Mouse (Mus musculus): ENCODE data around the gene Rasgef1a.
A peak's percentile ranks its signal among the peaks of the same experiment; 100 is the strongest.

Rasgef1a gene

GRCm38 (mm10) chr6:118010756-118011615, at the start of gene Rasgef1a:
Gene Rasgef1a (plus strand): TSS chr6:118011438.
- peak; percentile 34 for DNase-seq

GRCm38 (mm10) chr6:117963201-117963600, 48.0 kb upstream of the Rasgef1a start:
- DNase-seq, result no peak

- peak; percentile 47 for DNase-seq
Observed at GRCm38 (mm10) chr6:117966729-117967128, 44.5 kb upstream of the Rasgef1a start.

DNA sequence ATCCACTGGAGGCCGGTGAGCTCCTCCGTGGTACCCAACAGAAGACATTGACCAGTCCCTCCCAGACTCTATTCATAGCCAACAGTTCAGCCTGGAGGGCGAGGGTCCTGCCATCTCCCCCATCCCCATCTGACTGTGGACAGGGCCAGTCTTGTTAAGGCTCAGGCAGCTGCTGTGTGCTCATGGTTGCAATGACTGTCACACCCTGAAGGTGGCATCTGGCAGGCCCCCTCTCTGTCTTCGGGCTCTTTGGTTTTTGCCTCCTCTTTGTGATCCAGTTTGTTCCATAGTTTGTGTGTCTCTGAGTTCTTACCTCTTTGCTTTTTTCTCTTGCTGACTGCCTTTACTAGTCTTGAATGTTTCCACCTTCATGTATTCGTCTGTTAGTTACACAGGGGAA, 24.1 kb upstream of the Rasgef1a start:
- no peak for DNase-seq

- DNase-seq, result peak; percentile 63
Observed at GRCm38 (mm10) chr6:117989209-117989608, 22.0 kb upstream of the Rasgef1a start.

- peak; percentile 66 for DNase-seq
Observed at GRCm38 (mm10) chr6:117990649-117991048, 20.6 kb upstream of the Rasgef1a start.

DNA sequence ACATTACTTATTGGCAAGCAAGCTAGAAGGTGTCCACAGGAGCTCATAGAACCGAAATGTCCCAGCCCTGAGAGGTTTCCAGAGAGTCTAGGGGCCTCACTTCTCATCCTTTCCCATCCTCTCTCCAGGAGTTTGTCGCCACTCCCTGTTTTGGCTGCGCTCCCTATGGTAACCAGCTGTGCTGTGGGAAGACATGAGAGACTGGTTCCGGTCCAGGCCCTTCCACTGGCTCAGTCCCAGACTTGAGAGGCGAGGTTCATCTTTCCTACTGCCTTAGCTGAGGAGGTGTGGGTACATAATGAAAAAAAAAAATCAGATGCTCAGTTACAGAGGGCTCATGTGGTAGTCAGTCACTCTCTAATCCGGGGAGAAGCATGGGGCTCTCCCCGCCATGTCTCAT, 19.9 kb upstream of the Rasgef1a start:
- peak; percentile 70 for DNase-seq

GRCm38 (mm10) chr6:117991928-117992327, 19.3 kb upstream of the Rasgef1a start:
- DNase-seq, result no peak

GRCm38 (mm10) chr6:117995168-117995567, 16.1 kb upstream of the Rasgef1a start:
- DNase-seq, result peak; percentile 81

GRCm38 (mm10) chr6:118001272-118001671, 10.0 kb upstream of the Rasgef1a start:
- DNase-seq, result peak; percentile 56

- DNase-seq, result peak; percentile 53
Observed at GRCm38 (mm10) chr6:118007302-118007701, 3.9 kb upstream of the Rasgef1a start.

DNA sequence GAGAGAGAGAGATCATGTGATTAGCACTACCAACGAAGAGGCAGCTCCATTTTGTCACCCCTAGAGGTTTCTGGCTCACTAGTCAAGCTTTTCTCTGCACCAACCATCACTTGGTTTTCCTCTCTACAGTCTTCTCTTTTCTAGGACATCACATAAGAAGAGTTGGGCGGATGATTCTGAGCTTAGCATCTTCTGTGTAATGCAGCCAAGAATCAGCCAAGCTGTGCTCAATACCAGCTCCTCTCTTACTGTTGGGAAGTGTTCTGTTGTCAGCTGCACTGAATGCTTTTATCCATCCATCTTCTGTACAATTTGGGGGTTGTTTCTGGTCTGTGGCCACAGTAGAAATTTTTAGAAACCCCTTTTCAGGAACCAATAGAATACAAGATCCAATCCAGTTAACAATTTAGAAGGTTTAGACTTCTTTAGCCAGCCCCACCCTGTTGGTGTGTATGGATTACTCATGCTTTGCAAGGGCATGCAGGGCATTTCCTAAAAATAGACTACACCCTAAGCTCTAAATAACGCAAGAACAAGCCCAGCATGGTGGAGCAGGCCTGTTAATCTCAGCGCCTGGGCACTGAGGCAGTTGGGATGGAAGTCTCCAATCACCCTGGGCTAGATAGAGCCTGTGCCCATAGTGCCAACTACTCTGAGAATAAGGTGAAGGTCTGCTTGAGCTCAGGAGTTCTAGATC, 3.2 kb upstream of the Rasgef1a start:
- no peak for DNase-seq

GRCm38 (mm10) chr6:118010256-118010655, 982 bp upstream of the Rasgef1a start:
- peak; percentile 67 for DNase-seq

GRCm38 (mm10) chr6:118011616-118012316, 528 bp downstream of the Rasgef1a start:
- peak; percentile 51 for DNase-seq

GRCm38 (mm10) chr6:118012317-118012700, 1.1 kb downstream of the Rasgef1a start:
- DNase-seq, result no peak

- DNase-seq, result no peak
Observed at GRCm38 (mm10) chr6:118012987-118013866, 2.0 kb downstream of the Rasgef1a start.

DNA sequence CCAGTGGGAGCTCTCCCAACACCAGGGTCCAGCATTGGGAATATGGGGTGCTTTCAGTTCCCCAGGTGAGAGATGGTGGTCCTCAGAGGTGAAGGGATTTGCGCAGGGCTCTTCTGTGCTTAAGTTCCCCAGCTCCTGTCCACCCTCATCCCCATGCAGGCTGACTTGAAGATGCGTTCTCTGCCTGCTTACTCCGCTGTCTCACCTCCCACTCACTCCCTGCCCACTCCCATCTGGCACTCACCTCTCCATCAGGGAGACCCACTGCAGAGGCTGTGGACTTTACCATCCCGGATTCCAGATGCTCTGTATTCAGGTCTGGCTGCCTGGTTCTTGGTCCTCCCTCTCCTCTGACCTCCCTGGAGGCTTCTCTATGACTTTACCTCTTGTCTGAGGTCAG, 3.6 kb downstream of the Rasgef1a start:
- DNase-seq, result no peak

DNA sequence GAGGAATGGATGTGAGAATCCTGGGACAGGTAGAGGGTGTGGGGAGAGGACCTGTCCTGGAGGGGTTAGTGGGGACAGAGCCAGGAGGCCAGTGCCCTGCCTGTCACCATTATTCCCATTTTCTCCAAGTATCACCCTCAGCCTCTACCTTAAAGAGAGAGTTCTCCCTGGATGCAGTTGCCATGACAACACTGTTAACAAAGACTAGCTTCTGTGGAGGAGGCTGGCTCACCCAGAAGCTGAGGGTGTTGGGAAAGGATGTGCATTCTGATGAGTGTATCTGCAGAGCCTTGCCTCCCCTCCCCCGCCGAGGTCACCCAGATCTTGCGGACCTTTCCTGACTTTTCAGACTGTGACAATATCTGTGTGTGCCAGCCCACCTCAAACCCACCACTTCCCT, 4.7 kb downstream of the Rasgef1a start:
- DNase-seq, result no peak

DNA sequence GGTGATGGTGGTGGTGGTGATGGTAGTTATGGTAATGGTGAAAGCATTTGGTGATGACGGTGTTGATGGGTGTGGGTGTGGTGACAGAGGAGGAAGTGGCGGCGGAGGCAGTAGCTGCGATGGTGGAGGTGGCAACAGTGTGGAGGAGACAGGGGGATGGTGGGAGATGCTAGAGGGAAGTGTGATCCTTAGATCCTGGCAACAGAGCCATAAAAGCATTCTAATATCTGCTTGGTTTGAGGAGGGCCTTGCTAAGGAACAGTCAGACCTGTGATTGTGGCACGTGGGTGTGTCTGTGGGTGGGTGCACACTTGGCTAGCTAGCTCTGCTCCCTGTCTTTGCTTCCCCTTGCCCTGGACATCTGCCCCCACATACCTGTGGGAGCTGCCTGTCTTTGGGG, 7.4 kb downstream of the Rasgef1a start:
- no peak for DNase-seq

- no peak for DNase-seq
Observed at GRCm38 (mm10) chr6:118019569-118019968, 8.3 kb downstream of the Rasgef1a start.

- DNase-seq, result no peak
Observed at GRCm38 (mm10) chr6:118022898-118023635, 11.8 kb downstream of the Rasgef1a start.

GRCm38 (mm10) chr6:118027036-118027435, 15.8 kb downstream of the Rasgef1a start:
- DNase-seq, result no peak

Measured in lung, postnatal 36 days (tissue).